Mouse (Mus musculus) embryo, embryonic 11 days (tissue): Measurements from ENCODE around the gene Ccr9.

Experiments
- DNase-seq: peaks from one replicate; pipeline ENCODE4 v3.0.0-alpha.2; 2015

Ccr9 gene

GRCm38 (mm10) chr9:123806267-123806666 is 128.0 kb downstream of the Ccr9 start, which contains the start of gene Cxcr6:
TSS of gene Cxcr6 (plus strand) at chr9:123806475.
- no peak for DNase-seq

- DNase-seq: no peak
These were observed 130.3 kb downstream of the Ccr9 start for GRCm38 (mm10) chr9:123808583-123808982.

GRCm38 (mm10) chr9:123811831-123812230 is 133.6 kb downstream of the Ccr9 start:
- DNase-seq: no peak

- no peak for DNase-seq
These were observed 136.1 kb downstream of the Ccr9 start for GRCm38 (mm10) chr9:123814326-123814725.

GRCm38 (mm10) chr9:123814821-123815220 is 136.6 kb downstream of the Ccr9 start:
- no peak for DNase-seq

- no peak for DNase-seq
These were observed 137.2 kb downstream of the Ccr9 start for GRCm38 (mm10) chr9:123815444-123815843.

GRCm38 (mm10) chr9:123815996-123816395 is 137.8 kb downstream of the Ccr9 start:
- no peak for DNase-seq

- DNase-seq: peak; percentile 5
These were observed 140.4 kb downstream of the Ccr9 start for GRCm38 (mm10) chr9:123818601-123819000.

GRCm38 (mm10) chr9:123826631-123827030 is 148.4 kb downstream of the Ccr9 start:
- DNase-seq: no peak

- no peak for DNase-seq
These were observed 150.7 kb downstream of the Ccr9 start for GRCm38 (mm10) chr9:123828916-123829315.
